Mouse (Mus musculus) urinary bladder, postnatal 36 days (tissue): ENCODE results near the gene Nkapl.

Source experiments
- DNase-seq, 2 experiments: peaks; one replicate each; pipeline ENCODE4 v3.0.0; 2022; ENCODE audit warnings: low spot score in 2 of 2, mixed read lengths in 1 of 2

Nkapl gene

GRCm38 (mm10) chr13:21435476-21435875, 32.8 kb downstream of the Nkapl start:
- no peak for DNase-seq

DNA sequence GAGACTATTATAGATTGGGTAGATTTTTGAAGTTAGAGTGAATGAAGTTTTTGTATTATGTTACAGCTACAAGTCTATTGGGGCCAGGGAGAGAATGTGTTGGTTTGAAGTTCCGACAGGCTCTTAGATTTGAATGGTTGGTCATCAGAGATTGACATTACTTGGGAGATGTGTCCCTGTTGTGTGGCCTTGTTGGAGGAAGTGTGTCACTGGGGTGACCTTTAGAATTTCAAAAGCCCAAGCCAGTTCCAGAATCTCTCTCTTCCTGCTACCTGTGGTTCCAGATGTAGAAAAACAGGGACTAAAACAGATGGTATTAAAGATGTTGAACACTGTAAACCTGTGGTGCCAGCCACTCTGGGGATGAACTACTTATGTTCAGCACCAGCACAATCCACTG, 40.7 kb downstream of the Nkapl start:
- DNase-seq = no peak

DNA sequence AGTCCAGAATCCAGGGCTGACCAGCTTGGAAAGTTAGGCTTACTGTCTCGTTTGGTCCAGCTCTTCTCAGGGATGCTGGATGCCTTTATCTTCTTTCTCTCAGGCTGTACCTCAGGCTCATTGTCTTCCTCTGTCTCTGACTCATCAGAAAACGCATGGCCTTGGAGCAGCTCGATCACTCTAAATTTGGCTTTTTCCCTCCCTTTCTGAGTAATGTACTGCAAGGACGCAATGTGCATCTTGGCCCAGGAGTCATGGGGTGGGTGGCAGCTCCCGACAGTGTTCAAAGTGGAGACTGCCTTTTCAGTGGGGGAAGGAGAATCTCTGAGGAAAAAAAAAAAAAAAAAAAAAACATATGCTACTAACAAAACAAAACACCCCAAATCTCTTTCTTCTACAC, 45.0 kb downstream of the Nkapl start:
- no peak for DNase-seq

GRCm38 (mm10) chr13:21418865-21419264, 49.4 kb downstream of the Nkapl start:
- DNase-seq = no peak

- DNase-seq = no peak
Observed at GRCm38 (mm10) chr13:21417298-21418010, 50.9 kb downstream of the Nkapl start.
